Mouse (Mus musculus): ENCODE measurements around the gene Rdh7. TPM values are rescaled to one million over a fixed set of nuclear protein-coding genes. Genes with fewer than 3 reads are reported as not detected.
"Not testable (repeated sequence)": the region's sequence is repeated elsewhere in the genome, so short reads cannot be mapped to it uniquely, and the experiment has no call there.

Rdh7 gene
- polyA plus RNA-seq, 1 experiment from 2014 or later = not detected

DNA sequence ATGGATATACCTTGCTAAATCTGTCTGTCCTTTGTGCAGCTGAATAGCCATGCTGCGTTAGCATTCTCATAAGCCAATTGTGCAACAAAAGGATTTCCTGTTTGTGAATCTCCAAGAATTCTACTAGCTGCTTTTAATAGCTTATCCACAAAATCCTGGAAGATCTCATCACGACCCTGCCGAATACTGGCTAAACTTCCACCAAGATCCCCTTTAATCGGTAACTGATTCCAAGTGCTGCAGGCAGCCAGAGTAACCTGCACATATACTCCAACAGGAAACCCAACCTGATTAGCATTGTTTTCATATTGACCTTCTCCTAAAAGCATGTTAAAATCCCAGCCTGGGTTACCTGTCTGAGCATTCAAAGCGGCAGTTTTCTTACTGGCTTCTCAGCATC, 53.3 kb downstream of the Rdh7 start:
- Histone ChIP-seq H3K9me3 (0 out of 2 replicates have a peak, but pooled peaks cover 3% of the 10 kb centered on the region), H3K27ac (no peak overlapping the region), H3K27me3 (ENCODE audit: insufficient read depth, poor library complexity, severe bottlenecking) (no peaks in the 10 kb centered on the region), H3K36me3 (no peaks in the 10 kb centered on the region), H3K4me1 (no peaks in the 10 kb centered on the region), H3K4me3 (no peak overlapping the region)
- 75% methylated on average over 5 of the region's 5 CpGs for WGBS
- no peak for DNase-seq (ENCODE audit: low spot score)

DNA sequence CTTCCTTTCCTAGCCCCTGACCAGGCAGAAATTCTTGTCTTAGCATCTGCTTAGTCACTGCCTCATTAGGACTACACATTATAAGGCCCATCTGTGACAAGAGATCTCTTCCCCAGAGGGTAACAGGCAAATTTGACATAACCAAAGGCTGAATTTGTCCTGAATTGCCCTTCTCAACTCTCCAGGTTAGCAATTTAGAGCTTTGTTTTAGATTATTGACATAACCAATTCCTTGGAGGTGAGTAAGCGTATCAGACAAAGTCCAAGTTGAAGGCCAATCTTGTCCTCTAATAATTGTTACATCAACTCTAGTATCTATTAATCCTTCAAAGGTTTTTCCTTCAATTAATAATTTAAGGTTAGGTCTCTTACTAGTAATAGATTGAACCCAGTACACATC, 54.4 kb downstream of the Rdh7 start:
- H3K27me3 ChIP-seq (ENCODE audit: insufficient read depth, poor library complexity, severe bottlenecking); H3K36me3 ChIP-seq; DNase-seq (ENCODE audit: low spot score); H3K27ac ChIP-seq; H3K4me3 ChIP-seq; H3K4me1 ChIP-seq; H3K9me3 ChIP-seq: not testable (repeated sequence)
- 98% methylated on average over 1 of the region's 1 CpGs for WGBS

Other genes starting within 250 kb of the Rdh7 start
- 22.5 and 28.1 TPM in 2 replicates for gene Stat6, start 245.8 kb downstream of the Rdh7 start, polyA plus RNA-seq (2016; fragmentation: Nextera tagmentation; extraction: Ambion mirVana)
- 7.7 and 8.8 TPM in 2 replicates for gene Nemp1, start 221.9 kb downstream of the Rdh7 start, polyA plus RNA-seq (2016; fragmentation: Nextera tagmentation; extraction: Ambion mirVana)
- 11.4 and 12.6 TPM in 2 replicates for gene Nab2, start 220.2 kb downstream of the Rdh7 start, polyA plus RNA-seq (2016; fragmentation: Nextera tagmentation; extraction: Ambion mirVana)
- 0.42 and 0.45 TPM in 2 replicates for gene Myo1a, start 183.6 kb downstream of the Rdh7 start, polyA plus RNA-seq (2016; fragmentation: Nextera tagmentation; extraction: Ambion mirVana)
- gene Tac2, start 164.3 kb downstream of the Rdh7 start, polyA plus RNA-seq (2016; fragmentation: Nextera tagmentation; extraction: Ambion mirVana) = 8.9 and 24.6 TPM in 2 replicates
- gene Zbtb39, start 149.3 kb downstream of the Rdh7 start, polyA plus RNA-seq (2016; fragmentation: Nextera tagmentation; extraction: Ambion mirVana) = 2.4 and 4.9 TPM in 2 replicates
- 15.2 and 22.1 TPM in 2 replicates for gene Gpr182, start 137.1 kb downstream of the Rdh7 start, polyA plus RNA-seq (2016; fragmentation: Nextera tagmentation; extraction: Ambion mirVana)
- gene Rdh1, start 129.1 kb downstream of the Rdh7 start, polyA plus RNA-seq (2016; fragmentation: Nextera tagmentation; extraction: Ambion mirVana) = 0.06 and 0.13 TPM in 2 replicates
- not detected in 2 replicates for gene Rdh16f1, start 129.0 kb downstream of the Rdh7 start, polyA plus RNA-seq (2016; fragmentation: Nextera tagmentation; extraction: Ambion mirVana)
- gene Rdh9, start 112.4 kb downstream of the Rdh7 start, polyA plus RNA-seq (2016; fragmentation: Nextera tagmentation; extraction: Ambion mirVana) = 0.06 and 0.19 TPM in 2 replicates
- not detected in 2 replicates for gene Rdh16, start 87.7 kb downstream of the Rdh7 start, polyA plus RNA-seq (2016; fragmentation: Nextera tagmentation; extraction: Ambion mirVana)
- not detected in 2 replicates for gene Rdh19, start 38.9 kb downstream of the Rdh7 start, polyA plus RNA-seq (2016; fragmentation: Nextera tagmentation; extraction: Ambion mirVana)
- gene Rdh16f2, start 22.3 kb downstream of the Rdh7 start, polyA plus RNA-seq (2016; fragmentation: Nextera tagmentation; extraction: Ambion mirVana) = not detected in 2 replicates
- gene Sdr9c7, start 9.7 kb upstream of the Rdh7 start, polyA plus RNA-seq (2016; fragmentation: Nextera tagmentation; extraction: Ambion mirVana) = not detected in 2 replicates
- not detected in 2 replicates for gene Hsd17b6, start 118.8 kb upstream of the Rdh7 start, polyA plus RNA-seq (2016; fragmentation: Nextera tagmentation; extraction: Ambion mirVana)
- gene Prim1, start 126.4 kb upstream of the Rdh7 start, polyA plus RNA-seq (2016; fragmentation: Nextera tagmentation; extraction: Ambion mirVana) = 66.7 and 80.5 TPM in 2 replicates
- gene Naca, start 146.8 kb upstream of the Rdh7 start, polyA plus RNA-seq (2016; fragmentation: Nextera tagmentation; extraction: Ambion mirVana) = 639 and 790 TPM in 2 replicates
- gene Ptges3, start 170.1 kb upstream of the Rdh7 start, polyA plus RNA-seq (2016; fragmentation: Nextera tagmentation; extraction: Ambion mirVana) = 403 and 465 TPM in 2 replicates
- 3,536 and 4,735 TPM in 2 replicates for gene Atp5b, start 194.5 kb upstream of the Rdh7 start, polyA plus RNA-seq (2016; fragmentation: Nextera tagmentation; extraction: Ambion mirVana)
- 10.1 and 12.0 TPM in 2 replicates for gene Baz2a, start 202.8 kb upstream of the Rdh7 start, polyA plus RNA-seq (2016; fragmentation: Nextera tagmentation; extraction: Ambion mirVana)

Data from heart, embryonic 10.5 days (tissue).